17 mouse cellular contexts compared by ENCODE assay signal in genomic region chr17:66048795-66049194, GRCm38 (mm10). TPM values are rescaled to one million over a fixed set of nuclear protein-coding genes. Genes with fewer than 3 reads are reported as not detected.
DNase-seq lines count a peak whose midpoint lies in the region; ATAC-seq lines count a peak whose summit lies in the region.
"Had no signal": no experiment of that assay in that cellular context is flagged by ENCODE, and none has a peak within 500 bp of the region (broad histone marks: within the 10 kb centered on the region; RNA-seq: fewer than 3 reads in every experiment).

No protein-coding gene starts in this region.

- ATAC-seq in common myeloid progenitor, adult 5-6 weeks (replicated peaks; ENCODE audit: low read depth, poor library complexity, severe bottlenecking): peak; percentile 32; the same call in 1 of the 2 replicates
- peak; percentile 42 for ATAC-seq in megakaryocyte progenitor cell, adult 5-6 weeks (replicated peaks; ENCODE audit: poor library complexity)
- ATAC-seq: forebrain, embryonic 16.5 days; hindbrain, embryonic 16.5 days; inflammation-experienced regulatory T-cells, adult 6 months had no signal

- intact Hi-C loops in heart, postnatal 10 days (cut with DNase I): no loop called here

- DNase-seq in heart, adult 11 months: peak; percentile 63
- no peak for DNase-seq in heart, postnatal 10 days
- DNase-seq in 3T3-L1 (ENCODE audit: low read depth, low spot score): peak; percentile 36
- DNase-seq in spleen, adult 18-20 months: no peak
- no peak for DNase-seq in kidney, postnatal 14 days
- DNase-seq: adrenal gland, adult 2 months; adrenal gland, postnatal 25 days; cerebellum, adult 2 months; cerebellum, postnatal 10 days; embryo, embryonic 11 days; gastrocnemius, postnatal 14 days; heart, postnatal 4 days had no signal

RNA-seq across cellular contexts. Expression of gene Ankrd12, which starts 28.1 kb away (rescaled TPM):
- total RNA-seq in heart, postnatal 10 days (2021): 10 to 100 TPM; 16.6 to 18.6 TPM
- total RNA-seq in common myeloid progenitor, adult 5-6 weeks (2017): 50.5 and 62.8 TPM in 2 replicates
- 52.8 and 60.3 TPM in 2 replicates for total RNA-seq in megakaryocyte progenitor cell, adult 5-6 weeks (2015)
- 48.1 and 73.1 TPM in 2 replicates for total RNA-seq in megakaryocyte progenitor cell, adult 5-6 weeks (2017)

RNA-seq across cellular contexts. Expression of gene Ndufv2, which starts 52.6 kb away (rescaled TPM):
- total RNA-seq in heart, postnatal 10 days (2021): 1,000 to 10,000 TPM in 1 of 2 experiments, 100 to 1,000 TPM in 1; 990 to 1,025 TPM
- 219 and 270 TPM in 2 replicates for total RNA-seq in common myeloid progenitor, adult 5-6 weeks (2017)
- 238 and 242 TPM in 2 replicates for total RNA-seq in megakaryocyte progenitor cell, adult 5-6 weeks (2015)
- 243 and 254 TPM in 2 replicates for total RNA-seq in megakaryocyte progenitor cell, adult 5-6 weeks (2017)

Comparison
In these comparisons a context has a peak if more than half of its experiments do, and no peak if none do; other contexts are left out.
1. DNase-seq: peak in heart, adult 11 months (single experiment) and 3T3-L1 (single experiment); none in heart, postnatal 10 days (0 of 2), spleen, adult 18-20 months (0 of 2) and kidney, postnatal 14 days (single experiment).